Mouse (Mus musculus): ENCODE data around the gene 4933425L06Rik. TPM values are rescaled to one million over a fixed set of nuclear protein-coding genes. Genes with fewer than 3 reads are reported as not detected.

Gene 4933425L06Rik
- polyA plus RNA-seq, 1 experiment from 2014 or later = not detected

DNA sequence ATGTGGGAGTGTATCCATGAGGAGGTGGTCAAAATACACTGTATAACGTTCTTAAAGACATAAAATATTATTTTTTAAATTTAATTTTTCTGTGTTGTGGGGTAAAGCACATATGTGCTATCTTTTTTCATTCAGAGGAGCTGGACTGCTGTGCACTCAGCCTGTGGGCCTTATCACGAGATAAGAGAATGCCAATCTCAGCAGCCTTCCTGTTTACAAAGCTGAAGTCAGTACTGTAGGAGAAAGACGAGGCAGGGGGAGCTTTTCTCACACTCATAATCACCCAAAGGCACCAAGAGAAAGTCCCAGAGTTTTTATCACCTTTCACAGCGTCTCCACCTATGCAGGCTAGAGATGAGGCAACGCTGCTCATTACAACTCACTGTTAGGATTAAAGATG, 52.5 kb downstream of the 4933425L06Rik start:
- no peaks in the 10 kb centered on the region for H3K9me3 ChIP-seq (replicated peaks)
- H3K4me2 ChIP-seq = no peak overlapping the region
- ATAC-seq (ENCODE audit: insufficient read depth) = peak; percentile 76
- peaks cover 20% of the 10 kb centered on the region for H3K4me1 ChIP-seq (replicated peaks)
- no peak overlapping the region for H3K27ac ChIP-seq (replicated peaks)
- no peaks in the 10 kb centered on the region for H3K36me3 ChIP-seq (replicated peaks)
- no peak overlapping the region for H3K9ac ChIP-seq
- H3K4me3 ChIP-seq (replicated peaks) = no peak overlapping the region
- H3K27me3 ChIP-seq = no peaks in the 10 kb centered on the region
- WGBS (ENCODE audit: insufficient replicate concordance) = 13% methylated on average over 5 of the region's 5 CpGs

DNA sequence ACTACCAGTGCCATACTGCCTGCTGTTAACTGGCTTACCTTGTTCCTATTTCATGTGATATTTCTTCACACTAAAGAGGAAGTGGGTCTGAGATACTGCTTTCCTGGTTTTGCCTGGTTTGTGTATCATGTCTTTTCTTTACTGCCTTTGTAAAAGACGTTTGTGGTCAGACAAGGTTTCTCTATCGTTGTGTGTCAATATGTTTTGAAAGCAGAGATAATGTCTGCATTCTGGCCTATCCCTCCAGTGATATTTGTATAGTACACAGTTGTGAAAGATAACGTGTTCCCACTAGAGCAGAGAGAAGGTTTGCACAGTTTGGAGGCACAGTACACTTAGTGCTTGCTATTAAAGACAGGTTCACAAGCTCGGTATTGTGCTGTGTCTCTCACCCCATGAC, 58.0 kb downstream of the 4933425L06Rik start:
- Histone ChIP-seq H3K9ac (no peak overlapping the region), H3K4me2 (0 out of 2 replicates have a peak overlapping the region, but pooled peaks have one; percentile 23), H3K4me1 (replicated peaks) (peaks cover 9% of the 10 kb centered on the region), H3K4me3 (replicated peaks) (no peak overlapping the region), H3K36me3 (replicated peaks) (no peaks in the 10 kb centered on the region), H3K27me3 (no peaks in the 10 kb centered on the region), H3K27ac (replicated peaks) (no peak overlapping the region), H3K9me3 (replicated peaks) (no peaks in the 10 kb centered on the region)
- 2% methylated on average over 4 of the region's 4 CpGs for WGBS (ENCODE audit: insufficient replicate concordance)
- ATAC-seq (ENCODE audit: insufficient read depth) = peak; percentile 87

DNA sequence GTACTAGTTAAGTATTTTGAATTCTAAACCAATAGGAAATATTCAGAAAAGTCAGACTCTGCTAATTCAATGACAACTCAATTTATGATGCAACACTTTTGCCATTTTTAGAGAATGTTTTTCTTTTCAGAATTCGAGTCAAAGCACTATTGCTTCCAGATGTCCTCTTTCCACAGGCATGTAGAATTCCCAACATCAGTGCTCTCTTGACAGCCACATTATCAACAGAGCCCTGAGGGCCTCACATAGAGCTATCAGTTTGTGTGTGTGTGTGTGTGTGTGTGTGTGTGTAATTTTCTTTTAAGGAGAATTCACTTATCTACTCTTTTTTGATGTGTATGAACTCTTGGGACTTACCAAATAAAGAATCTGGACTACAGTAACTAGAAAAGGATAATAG, 64.9 kb downstream of the 4933425L06Rik start:
- Histone ChIP-seq H3K4me2 (no peak overlapping the region), H3K4me3 (replicated peaks) (no peak overlapping the region), H3K9me3 (replicated peaks) (no peaks in the 10 kb centered on the region), H3K27ac (replicated peaks) (no peak overlapping the region), H3K4me1 (replicated peaks) (no peaks in the 10 kb centered on the region), H3K27me3 (no peaks in the 10 kb centered on the region), H3K36me3 (replicated peaks) (no peaks in the 10 kb centered on the region), H3K9ac (no peak overlapping the region)
- ATAC-seq (ENCODE audit: insufficient read depth) = no peak
- WGBS (ENCODE audit: insufficient replicate concordance) = 19% methylated on average over 1 of the region's 1 CpGs

DNA sequence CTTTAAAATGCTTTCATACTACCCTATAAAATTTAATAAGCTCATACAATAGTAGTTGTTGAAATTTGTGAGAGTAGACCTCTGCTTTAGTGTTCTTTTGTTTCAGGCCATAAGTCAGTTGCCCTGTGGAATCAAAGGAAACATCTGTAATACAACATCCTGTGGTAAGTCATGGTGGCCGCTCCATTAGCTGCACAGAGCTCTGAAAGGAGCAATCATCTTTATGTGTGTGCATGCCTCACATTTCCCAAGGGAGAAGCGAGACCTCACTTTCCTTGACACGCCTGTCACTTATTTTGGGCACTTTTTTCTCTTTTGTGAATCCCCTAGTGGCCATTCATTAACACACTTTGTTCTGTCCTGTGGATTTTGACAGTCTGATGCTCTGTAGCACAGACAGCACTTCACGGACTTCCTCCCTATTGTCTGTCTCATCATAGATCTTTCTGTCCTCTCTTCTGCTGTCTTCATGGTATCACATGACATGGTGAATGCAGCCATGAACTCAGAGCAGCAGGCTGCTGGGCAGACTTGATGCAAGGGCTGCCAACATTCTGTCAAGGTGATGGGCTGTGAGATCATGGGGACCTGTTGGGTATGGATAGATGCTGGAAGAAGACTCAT, 66.0 kb downstream of the 4933425L06Rik start:
- no peak overlapping the region for H3K27ac ChIP-seq (replicated peaks)
- no peak for ATAC-seq (ENCODE audit: insufficient read depth)
- 22% methylated on average over 4 of the region's 4 CpGs for WGBS (ENCODE audit: insufficient replicate concordance)
- H3K4me2 ChIP-seq = no peak overlapping the region
- no peaks in the 10 kb centered on the region for H3K4me1 ChIP-seq (replicated peaks)
- H3K9ac ChIP-seq = no peak overlapping the region
- H3K36me3 ChIP-seq (replicated peaks) = no peaks in the 10 kb centered on the region
- no peaks in the 10 kb centered on the region for H3K9me3 ChIP-seq (replicated peaks)
- no peaks in the 10 kb centered on the region for H3K27me3 ChIP-seq
- no peak overlapping the region for H3K4me3 ChIP-seq (replicated peaks)

DNA sequence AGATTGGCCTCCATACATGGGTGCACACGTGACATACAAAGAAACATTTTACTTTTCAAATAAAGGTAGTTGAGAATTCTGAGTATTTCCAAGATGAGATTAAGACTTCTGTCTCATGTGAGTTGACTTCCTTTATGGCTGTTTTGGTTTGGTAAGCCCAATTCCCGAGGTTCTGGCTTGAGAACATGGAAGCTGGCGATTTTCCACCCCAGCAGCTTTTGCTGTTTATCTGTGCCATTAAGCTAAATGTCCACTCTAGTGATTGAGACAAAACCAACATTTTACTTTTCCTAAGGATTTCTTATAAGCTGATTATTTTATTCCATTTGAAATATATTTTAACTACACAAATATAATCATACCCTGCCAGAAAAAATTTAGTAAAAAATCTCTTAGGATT, 68.1 kb downstream of the 4933425L06Rik start:
- 52% methylated on average over 3 of the region's 3 CpGs for WGBS (ENCODE audit: insufficient replicate concordance)
- no peaks in the 10 kb centered on the region for H3K36me3 ChIP-seq (replicated peaks)
- ATAC-seq (ENCODE audit: insufficient read depth) = no peak

DNA sequence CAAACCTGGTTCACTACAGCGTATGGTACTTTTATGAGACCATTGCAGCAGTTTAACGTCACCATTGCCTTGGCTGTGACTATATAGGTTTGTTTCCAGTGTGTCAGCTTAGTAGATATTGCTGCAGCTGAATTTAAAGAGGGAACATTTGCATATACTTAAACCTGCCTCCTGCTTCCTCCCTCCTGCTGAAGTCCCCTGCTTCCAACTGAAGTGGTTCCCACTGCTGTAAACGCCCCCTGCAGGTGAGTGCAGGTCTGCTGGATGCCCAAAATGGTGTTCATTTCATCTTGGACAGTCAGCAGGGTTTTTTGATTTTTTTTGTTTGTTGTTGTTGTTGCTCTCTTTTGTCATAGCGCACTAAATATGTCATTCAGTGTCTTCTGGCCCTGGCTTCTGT, 72.0 kb downstream of the 4933425L06Rik start:
- H3K27me3 ChIP-seq = no peaks in the 10 kb centered on the region
- no peaks in the 10 kb centered on the region for H3K4me1 ChIP-seq (replicated peaks)
- 59% methylated on average over 4 of the region's 4 CpGs for WGBS (ENCODE audit: insufficient replicate concordance)
- H3K9me3 ChIP-seq (replicated peaks) = no peaks in the 10 kb centered on the region
- ATAC-seq (ENCODE audit: insufficient read depth) = no peak
- no peak overlapping the region for H3K27ac ChIP-seq (replicated peaks)
- H3K4me3 ChIP-seq (replicated peaks) = no peak overlapping the region
- H3K9ac ChIP-seq = no peak overlapping the region
- no peaks in the 10 kb centered on the region for H3K36me3 ChIP-seq (replicated peaks)
- no peak overlapping the region for H3K4me2 ChIP-seq

More for the DNA sequence above, 68.1 kb downstream of the 4933425L06Rik start:
- no peak overlapping the region for H3K4me3 ChIP-seq (replicated peaks)
- no peaks in the 10 kb centered on the region for H3K9me3 ChIP-seq (replicated peaks)
- H3K27ac ChIP-seq (replicated peaks) = no peak overlapping the region
- H3K4me1 ChIP-seq (replicated peaks) = no peaks in the 10 kb centered on the region
- no peaks in the 10 kb centered on the region for H3K27me3 ChIP-seq
- H3K9ac ChIP-seq = no peak overlapping the region
- no peak overlapping the region for H3K4me2 ChIP-seq

DNA sequence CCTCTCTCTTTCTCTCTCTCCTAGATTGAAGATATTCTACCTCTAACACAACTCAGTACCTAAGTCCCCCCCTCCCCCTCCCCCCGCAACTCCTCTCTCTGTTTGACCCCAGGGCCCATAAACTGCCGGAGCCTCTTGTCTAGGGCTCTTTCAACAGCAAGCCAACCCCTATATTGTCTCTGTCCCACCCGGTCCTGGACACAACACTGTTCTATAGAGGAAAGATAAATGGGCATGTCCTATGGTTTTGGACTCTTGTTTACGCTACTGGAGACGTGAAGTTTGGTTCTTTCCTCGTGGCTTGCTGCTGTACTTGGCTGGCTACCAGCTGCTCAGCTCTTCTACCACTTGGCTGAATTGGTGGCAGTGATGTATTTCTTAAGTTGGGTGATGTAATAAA, 83.5 kb downstream of the 4933425L06Rik start:
- Histone ChIP-seq H3K9ac (no peak overlapping the region), H3K4me3 (replicated peaks) (no peak overlapping the region), H3K4me2 (no peak overlapping the region), H3K27me3 (no peaks in the 10 kb centered on the region), H3K27ac (replicated peaks) (no peak overlapping the region), H3K36me3 (replicated peaks) (no peaks in the 10 kb centered on the region), H3K9me3 (replicated peaks) (no peaks in the 10 kb centered on the region), H3K4me1 (replicated peaks) (no peaks in the 10 kb centered on the region)
- 59% methylated on average over 6 of the region's 6 CpGs for WGBS (ENCODE audit: insufficient replicate concordance)
- ATAC-seq (ENCODE audit: insufficient read depth) = no peak

Other genes with a start within 250 kb of the 4933425L06Rik start
- not detected in 2 replicates for gene Shisal2b, start 218.2 kb upstream of the 4933425L06Rik start, polyA plus RNA-seq (2015; fragmentation: Nextera tagmentation; extraction: Ambion mirVana)
- gene Rgs7bp, start 27.2 kb upstream of the 4933425L06Rik start, polyA plus RNA-seq (2015; fragmentation: Nextera tagmentation; extraction: Ambion mirVana) = 0.31 and 0.46 TPM in 2 replicates
- gene Rnf180, start 212.7 kb downstream of the 4933425L06Rik start, polyA plus RNA-seq (2015; fragmentation: Nextera tagmentation; extraction: Ambion mirVana) = 0.51 and 0.73 TPM in 2 replicates